ENCODE assay signal across 8 mouse cellular contexts in genomic region chr14:28511029-28511651, GRCm38 (mm10). TPM values are rescaled to one million over a fixed set of nuclear protein-coding genes. Genes with fewer than 3 reads are reported as not detected.
DNase-seq lines count a peak whose midpoint lies in the region; ATAC-seq and TF ChIP-seq lines count a peak whose summit lies in the region.

No protein-coding gene starts in this region.

- peak overlapping the region; percentile 76 for H3K9ac ChIP-seq in heart, embryonic 11.5 days (ENCODE audit: low read depth, low read length)
- H3K9ac ChIP-seq in neural tube, embryonic 11.5 days (ENCODE audit: low read length): peak overlapping the region; percentile 31

- no peak for TF ChIP-seq CTCF in kidney, adult 2 months (conservative IDR thresholded peaks at IDR 0.05; ENCODE audit: insufficient read depth, insufficient read length, low read depth, low read length)

- H3K36me3 ChIP-seq in kidney, adult 2 months (ENCODE audit: control insufficient read depth, insufficient read depth, low read length): no peaks in the 10 kb centered on the region
- no peaks in the 10 kb centered on the region for H3K36me3 ChIP-seq in heart, embryonic 11.5 days (ENCODE audit: control insufficient read depth, insufficient read depth, low read length)
- H3K36me3 ChIP-seq in neural tube, embryonic 11.5 days (ENCODE audit: control insufficient read depth, insufficient read depth, low read length): no peaks in the 10 kb centered on the region

- peak overlapping the region; percentile 37 for H3K4me3 ChIP-seq in kidney, adult 2 months (ENCODE audit: insufficient read depth, low read depth, low read length)
- peak overlapping the region; percentile 26 for H3K4me3 ChIP-seq in brown adipose tissue, adult 24 weeks (ENCODE audit: insufficient read depth, low read depth, low read length)
- H3K4me3 ChIP-seq in heart, embryonic 11.5 days (ENCODE audit: low read depth, low read length): peak overlapping the region; percentile 81
- H3K4me3 ChIP-seq in neural tube, embryonic 11.5 days (ENCODE audit: low read depth, low read length): peak overlapping the region; percentile 42

- H3K27me3 ChIP-seq in kidney, adult 2 months (replicated peaks; ENCODE audit: control insufficient read depth, insufficient read depth, low read length): 0 out of 2 replicates have a peak, but pooled peaks cover 1% of the 10 kb centered on the region
- no peaks in the 10 kb centered on the region for H3K27me3 ChIP-seq in heart, embryonic 11.5 days (ENCODE audit: control insufficient read depth, insufficient read depth, low read length)
- peaks cover 17% of the 10 kb centered on the region for H3K27me3 ChIP-seq in neural tube, embryonic 11.5 days (ENCODE audit: control insufficient read depth, insufficient read depth, low read length)

- TF ChIP-seq POLR2A in kidney, adult 2 months (IDR thresholded peaks at IDR 0.05; ENCODE audit: low read depth, low read length): no peak

- H3K4me2 ChIP-seq in heart, embryonic 11.5 days: peak overlapping the region; percentile 96
- peak overlapping the region; percentile 72 for H3K4me2 ChIP-seq in neural tube, embryonic 11.5 days (ENCODE audit: low read depth)

- no peaks in the 10 kb centered on the region for H3K9me3 ChIP-seq in heart, embryonic 11.5 days (replicated peaks; ENCODE audit: control insufficient read depth, low read length)
- no peaks in the 10 kb centered on the region for H3K9me3 ChIP-seq in neural tube, embryonic 11.5 days (ENCODE audit: control insufficient read depth, low read length)

- WGBS in kidney, adult 2 months: 7% methylated on average over 41 of the region's 41 CpGs
- whole genome bisulfite sequencing in heart, embryonic 11.5 days (ENCODE audit: insufficient replicate concordance): under 1% methylated on average over 41 of the region's 41 CpGs
- WGBS in neural tube, embryonic 11.5 days: under 1% methylated on average over 41 of the region's 41 CpGs

- H3K27ac ChIP-seq in kidney, adult 2 months (ENCODE audit: insufficient read depth, low read depth, low read length): 0 out of 2 replicates have a peak overlapping the region, but pooled peaks have one; percentile 16
- H3K27ac ChIP-seq in brown adipose tissue, adult 24 weeks (replicated peaks; ENCODE audit: low read depth, low read length): no peak overlapping the region
- 0 out of 2 replicates have a peak overlapping the region, but pooled peaks have one; percentile 36 for H3K27ac ChIP-seq in heart, embryonic 11.5 days (ENCODE audit: low read depth, low read length)
- no peak overlapping the region for H3K27ac ChIP-seq in neural tube, embryonic 11.5 days (ENCODE audit: low read depth, low read length)

- no peak for ATAC-seq in heart, embryonic 11.5 days (replicated peaks; ENCODE audit: insufficient number of reproducible peaks, low FRiP score, low TSS enrichment)
- no peak for ATAC-seq in neural tube, embryonic 11.5 days (ENCODE audit: insufficient read depth, low FRiP score, low TSS enrichment)

- H3K4me1 ChIP-seq in kidney, adult 2 months (ENCODE audit: control insufficient read depth, insufficient read depth, low read length): no peaks in the 10 kb centered on the region
- no peaks in the 10 kb centered on the region for H3K4me1 ChIP-seq in brown adipose tissue, adult 24 weeks (ENCODE audit: control insufficient read depth, insufficient read depth, insufficient read length, low read length)
- H3K4me1 ChIP-seq in heart, embryonic 11.5 days (ENCODE audit: control insufficient read depth, insufficient read depth, low read length): peaks cover 16% of the 10 kb centered on the region
- peaks cover 20% of the 10 kb centered on the region; the same call in 1 of the 2 replicates for H3K4me1 ChIP-seq in neural tube, embryonic 11.5 days (ENCODE audit: control insufficient read depth, insufficient read depth, low read length)

- DNase-seq in kidney, adult 2 months: peak; percentile 35
- DNase-seq in kidney, adult 9 months: no peak
- peak; percentile 46 to 63 for DNase-seq in kidney, postnatal 4 days
- peak; percentile 51 for DNase-seq in neural tube, embryonic 11.5 days (ENCODE audit: low spot score)
- DNase-seq in c-Kit-positive CD71-positive TER-119-positive erythroid progenitor cells, embryonic 14.5 days (ENCODE audit: low spot score): no peak
- no peak for DNase-seq in layer of hippocampus, adult 9-11 months

RNA-seq across cellular contexts. Expression of gene Wnt5a, which starts 6.6 kb away (rescaled TPM):
- 7.0 and 8.9 TPM in 2 replicates for polyA plus RNA-seq in kidney, adult 2 months (2012; rRNA removed)
- 6.4 and 10.7 TPM in 2 replicates for polyA plus RNA-seq in brown adipose tissue, adult 24 weeks (2012; ENCODE audit: insufficient read depth, insufficient read length, missing spikeins)
- 37.2 and 42.5 TPM in 2 replicates for polyA plus RNA-seq in heart, embryonic 11.5 days (2014; fragmentation: Nextera tagmentation; extraction: Ambion mirVana)
- polyA plus RNA-seq in neural tube, embryonic 11.5 days (2014; fragmentation: Nextera tagmentation; extraction: Ambion mirVana): 12.6 and 13.8 TPM in 2 replicates

Comparison
In these comparisons a context has a peak if more than half of its experiments do, and no peak if none do; other contexts are left out.
1. DNase-seq: peak in kidney, adult 2 months (single experiment), kidney, postnatal 4 days (2 of 2) and neural tube, embryonic 11.5 days (single experiment); none in kidney, adult 9 months (single experiment), c-Kit-positive CD71-positive TER-119-positive erythroid progenitor cells, embryonic 14.5 days (single experiment) and layer of hippocampus, adult 9-11 months (single experiment).
2. H3K27ac ChIP-seq: peak in kidney, adult 2 months (single experiment) and heart, embryonic 11.5 days (single experiment); none in brown adipose tissue, adult 24 weeks (single experiment) and neural tube, embryonic 11.5 days (single experiment).
3. H3K4me3 ChIP-seq: peak in every context shown above with its lines; median percentile 81 in heart, embryonic 11.5 days; 42 in neural tube, embryonic 11.5 days; 37 in kidney, adult 2 months; 26 in brown adipose tissue, adult 24 weeks.